Mouse (Mus musculus) heart, adult 2 months (tissue): Measurements from ENCODE around the gene Naa80. TPM values are rescaled to one million over a fixed set of nuclear protein-coding genes. Genes with fewer than 3 reads are reported as not detected.

Experiments used
- DNase-seq, 2 experiments: peaks; one replicate each; pipeline ENCODE4 v3.0.0; 2021
- H3K27ac ChIP-seq: fragments of 200-600 bp; 2 replicates; pipeline ENCODE4 v1.8.1; 2022
- H3K27me3 ChIP-seq: fragments of 200-500 bp; 2 replicates; pipeline ENCODE4 v1.6.1; 2012; ENCODE audit warnings: mild to moderate bottlenecking, low read length, inconsistent platforms, mixed read lengths; ENCODE audit not compliant: control insufficient read depth, insufficient read depth
- H3K36me3 ChIP-seq: fragments of 200-500 bp; 2 replicates; pipeline ENCODE4 v1.6.1; 2012; ENCODE audit warnings: low read length, inconsistent platforms; ENCODE audit not compliant: control insufficient read depth, insufficient read depth
- H3K4me1 ChIP-seq: fragments of 200-500 bp; 2 replicates; pipeline ENCODE4 v1.6.1; 2011; ENCODE audit warnings: low read length; ENCODE audit not compliant: control insufficient read depth, insufficient read depth
- H3K4me3 ChIP-seq: fragments of 200-600 bp; 2 replicates; pipeline ENCODE4 v1.8.1; 2022
- H3K79me2 ChIP-seq: fragments of 200-500 bp; replicated peaks from 2 replicates; pipeline ENCODE4 v1.6.1; 2012; ENCODE audit warnings: mild to moderate bottlenecking, inconsistent platforms, low read length, moderate library complexity, mixed read lengths; ENCODE audit not compliant: control insufficient read depth, insufficient read depth
- H3K9ac ChIP-seq: fragments of 200-500 bp; 2 replicates; pipeline ENCODE4 v1.6.1; 2012; ENCODE audit warnings: low read depth, mild to moderate bottlenecking, control low read depth, inconsistent platforms, low read length, mixed read lengths
- CTCF ChIP-seq: fragments of 200-600 bp; IDR thresholded peaks from 2 replicates; pipeline ENCODE4 v1.8.1; 2022; ENCODE audit warnings: antibody characterized with exemption, mild to moderate bottlenecking, moderate library complexity
- EP300 ChIP-seq: fragments of 200-500 bp; IDR thresholded peaks from 2 replicates; pipeline ENCODE4 v1.6.1; 2011; ENCODE audit warnings: low read depth, low read length, control low read depth; ENCODE audit not compliant: insufficient read depth
- POLR2A ChIP-seq: fragments of 200-500 bp; IDR thresholded peaks from 2 replicates; pipeline ENCODE4 v1.6.1; 2011; ENCODE audit warnings: mild to moderate bottlenecking, low read depth, low read length, control low read depth; ENCODE audit not compliant: insufficient read depth
- WGBS: fragments of 180-500 bp; shearing (Covaris S2); methylation state at CpG from one replicate; pipeline ENCODE4 v1.1.7; 2018; 5-methylcytosine and 5-hydroxymethylcytosine counted together
- intact Hi-C: fragments of 180-260 bp; cut with DNase I; formaldehyde crosslinking; loops from one replicate; pipeline ENCODE4 v1.15.1; 2025
- polyA plus RNA-seq: library from polyadenylated mRNA; depleted of rRNA; stranded (reverse); fragments of >200 nt; gene quantifications from 2 replicates; pipeline ENCODE4 v1.2.3, GENCODE M21; 2012
- total RNA-seq, 2 experiments: library from RNA; stranded (reverse); gene quantifications; 2 replicates each; pipeline ENCODE4 v1.2.3; 2021

Gene Naa80
- total and polyA plus RNA-seq, 3 experiments: 14.9 to 45.4 (median 17.4) TPM

DNA sequence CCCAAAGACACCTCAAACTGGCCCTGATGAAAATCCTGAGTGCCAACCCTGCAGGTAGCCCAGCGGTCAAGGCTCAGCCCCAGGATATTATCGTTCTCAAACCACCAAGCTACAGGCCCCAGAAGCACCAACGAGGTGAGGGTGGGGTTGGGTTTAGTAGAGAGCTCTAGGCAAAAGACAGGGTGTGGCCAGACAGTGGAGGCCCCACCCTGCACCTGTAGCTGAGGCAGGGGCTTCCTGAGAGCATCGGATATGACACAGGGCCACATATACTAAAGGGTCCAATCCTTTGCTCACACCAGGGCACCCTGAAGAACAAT lies 50.7 kb downstream of the Naa80 start:
- Histone ChIP-seq H3K79me2 (peaks cover 6% of the 10 kb centered on the region), H3K4me3 (peak overlapping the region; percentile 7), H3K27me3 (no peaks in the 10 kb centered on the region), H3K4me1 (peaks cover 49% of the 10 kb centered on the region), H3K36me3 (peaks cover 6% of the 10 kb centered on the region; the same call in 1 of the 2 replicates), H3K9ac (peak overlapping the region; percentile 30), H3K27ac (peak overlapping the region; percentile 97)
- 29% methylated on average over 4 of the region's 4 CpGs for WGBS
- DNase-seq: no peak
- intact Hi-C loops: no loop called here
- TF ChIP-seq EP300: no peak
- 0 out of 2 replicates have a peak, but pooled peaks have one; percentile 19 for TF ChIP-seq POLR2A

DNA sequence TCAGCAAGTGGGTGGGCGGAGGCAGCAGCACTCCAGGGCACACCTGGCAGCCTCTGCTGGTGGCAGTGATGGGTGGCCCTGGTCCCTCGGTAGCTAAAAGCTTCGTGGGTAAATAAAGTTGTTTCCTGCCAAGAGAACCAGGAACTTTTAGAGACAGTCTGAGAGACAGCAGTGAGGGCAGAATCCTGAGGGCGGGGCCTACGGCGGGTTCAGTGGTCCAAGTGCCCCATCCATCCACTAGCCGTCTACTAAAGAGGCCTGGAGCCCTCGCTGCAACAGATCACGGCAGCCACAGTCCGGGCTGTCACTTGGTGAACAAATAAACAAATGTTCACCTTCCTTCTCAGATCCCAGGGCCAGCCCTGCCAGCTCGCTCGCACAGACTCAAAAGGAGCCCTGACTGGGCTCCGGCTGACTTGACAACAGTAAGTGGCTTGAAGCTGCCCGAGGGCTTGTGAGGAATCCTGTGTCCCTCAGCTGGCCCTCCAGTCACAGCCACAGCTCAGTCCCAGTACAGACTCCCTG lies 51.3 kb downstream of the Naa80 start:
- TF ChIP-seq EP300 (no peak), CTCF (no peak), POLR2A (no peak)
- H3K9ac ChIP-seq: peak overlapping the region; percentile 31
- H3K79me2 ChIP-seq: peaks cover 7% of the 10 kb centered on the region
- WGBS: 34% methylated on average over 14 of the region's 14 CpGs
- peak overlapping the region; percentile 11; the same call in 1 of the 2 replicates for H3K4me3 ChIP-seq
- intact Hi-C loops: loop anchor here (5.0 kb wide), 1 partner anchor 63 kb away; the partner anchor contains the start of gene Hyal2
- peak overlapping the region; percentile 97 for H3K27ac ChIP-seq
- peaks cover 6% of the 10 kb centered on the region; the same call in 1 of the 2 replicates for H3K36me3 ChIP-seq
- peak in 1 of 2 experiments; percentile 56 for DNase-seq
- no peaks in the 10 kb centered on the region for H3K27me3 ChIP-seq
- H3K4me1 ChIP-seq: peaks cover 43% of the 10 kb centered on the region

DNA sequence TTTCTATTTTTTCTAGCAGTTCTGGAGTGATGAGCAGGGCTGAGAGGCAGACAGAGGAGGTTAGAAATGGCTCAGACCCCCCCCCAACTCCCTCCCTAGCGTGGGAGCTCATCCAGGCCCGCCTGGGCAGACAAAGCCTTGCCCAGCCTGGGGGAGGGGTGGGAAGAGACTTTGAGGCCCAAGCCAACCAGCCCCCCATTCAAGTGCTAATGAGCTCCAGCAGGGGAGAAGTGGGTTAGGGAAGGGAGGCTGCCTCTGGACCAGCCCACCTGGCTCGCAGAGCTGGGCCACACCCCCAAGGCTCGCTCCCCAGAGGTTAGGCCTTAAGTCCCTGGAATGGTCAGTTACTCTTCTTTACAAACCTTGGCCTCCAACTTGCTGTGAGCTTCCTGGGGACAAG lies 51.9 kb downstream of the Naa80 start:
- H3K4me3 ChIP-seq: no peak overlapping the region; the same call in 1 of the 2 replicates
- DNase-seq: peak in 1 of 2 experiments; percentile 57
- intact Hi-C loops: loop anchor here (5.0 kb wide), 1 partner anchor 63 kb away; the partner anchor contains the start of gene Hyal2

DNA sequence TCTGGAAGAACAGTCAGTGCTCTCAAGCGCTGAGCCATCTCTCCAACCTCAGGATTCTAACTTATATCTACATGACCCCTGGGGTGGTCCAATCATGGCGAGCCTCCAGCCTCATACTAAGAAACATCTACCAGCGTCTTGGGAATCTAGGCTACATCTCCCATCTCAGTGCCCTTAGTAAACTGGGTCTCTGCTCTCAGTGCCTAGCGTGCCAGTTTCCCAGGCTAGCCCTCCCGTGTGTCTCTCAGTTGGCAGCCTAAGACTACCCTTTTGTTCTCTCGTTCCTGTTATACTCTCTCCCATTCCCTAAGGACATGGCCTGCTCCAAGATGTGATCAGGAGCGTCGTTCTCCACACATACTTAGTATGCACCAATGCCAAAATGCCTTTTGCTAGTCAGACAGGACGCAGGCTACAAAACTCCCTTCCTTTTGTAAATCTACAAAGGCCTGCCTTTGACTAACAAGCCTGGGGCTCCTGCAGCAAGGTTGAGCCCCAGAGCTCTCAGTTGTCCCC lies 52.7 kb downstream of the Naa80 start:
- TF ChIP-seq POLR2A (no peak), CTCF (no peak), EP300 (no peak)
- Histone ChIP-seq H3K9ac (peak overlapping the region; percentile 22; the same call in 1 of the 2 replicates), H3K27me3 (no peaks in the 10 kb centered on the region), H3K36me3 (peaks cover 6% of the 10 kb centered on the region; the same call in 1 of the 2 replicates), H3K4me3 (no peak overlapping the region; the same call in 1 of the 2 replicates), H3K27ac (peak overlapping the region; percentile 97), H3K4me1 (peaks cover 35% of the 10 kb centered on the region), H3K79me2 (peaks cover 8% of the 10 kb centered on the region)
- intact Hi-C loops: loop anchor here (5.0 kb wide), 1 partner anchor 64 kb away; the partner anchor contains the start of gene Hyal2
- peak; percentile 2 to 23 for DNase-seq
- WGBS: 42% methylated on average over 9 of the region's 9 CpGs

More for the DNA sequence above, 51.9 kb downstream of the Naa80 start:
- no peak overlapping the region for H3K9ac ChIP-seq
- TF ChIP-seq EP300: no peak
- TF ChIP-seq CTCF: no peak
- no peak for TF ChIP-seq POLR2A
- 27% methylated on average over 4 of the region's 4 CpGs for WGBS
- peak overlapping the region; percentile 97 for H3K27ac ChIP-seq
- H3K79me2 ChIP-seq: peaks cover 8% of the 10 kb centered on the region
- peaks cover 6% of the 10 kb centered on the region; the same call in 1 of the 2 replicates for H3K36me3 ChIP-seq
- peaks cover 39% of the 10 kb centered on the region for H3K4me1 ChIP-seq
- no peaks in the 10 kb centered on the region for H3K27me3 ChIP-seq

DNA sequence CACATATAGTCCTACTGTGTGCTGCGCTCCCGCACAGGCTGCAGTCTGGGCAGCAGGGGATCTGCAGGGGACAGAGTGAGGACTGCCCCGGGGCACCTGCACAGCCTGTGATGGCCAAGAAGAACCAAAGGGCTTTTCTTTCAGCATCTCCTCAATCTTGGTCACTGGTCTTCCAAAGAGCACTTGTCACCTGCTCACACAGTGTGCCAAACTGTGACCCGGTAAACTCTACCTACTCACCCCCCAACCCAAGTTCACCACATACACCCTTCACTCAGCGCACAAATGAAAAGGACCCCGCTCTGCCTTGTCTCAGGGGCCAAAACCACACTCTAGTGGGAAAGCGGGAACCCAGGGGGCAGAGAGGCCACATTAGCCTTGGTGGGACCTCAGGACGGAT lies 53.2 kb downstream of the Naa80 start:
- peaks cover 6% of the 10 kb centered on the region; the same call in 1 of the 2 replicates for H3K36me3 ChIP-seq
- intact Hi-C loops: loop anchor here (5.0 kb wide), 1 partner anchor 65 kb away; the partner anchor contains the start of gene Hyal2
- H3K27me3 ChIP-seq: no peaks in the 10 kb centered on the region
- 57% methylated on average over 8 of the region's 8 CpGs for WGBS
- H3K27ac ChIP-seq: peak overlapping the region; percentile 97
- H3K9ac ChIP-seq: peak overlapping the region; percentile 98; the same call in 1 of the 2 replicates
- DNase-seq: peak in 1 of 2 experiments; percentile 33
- TF ChIP-seq EP300: no peak
- no peak for TF ChIP-seq CTCF
- TF ChIP-seq POLR2A: no peak
- peak overlapping the region; percentile 86; the same call in 1 of the 2 replicates for H3K4me3 ChIP-seq
- H3K4me1 ChIP-seq: peaks cover 32% of the 10 kb centered on the region
- peaks cover 6% of the 10 kb centered on the region for H3K79me2 ChIP-seq

DNA sequence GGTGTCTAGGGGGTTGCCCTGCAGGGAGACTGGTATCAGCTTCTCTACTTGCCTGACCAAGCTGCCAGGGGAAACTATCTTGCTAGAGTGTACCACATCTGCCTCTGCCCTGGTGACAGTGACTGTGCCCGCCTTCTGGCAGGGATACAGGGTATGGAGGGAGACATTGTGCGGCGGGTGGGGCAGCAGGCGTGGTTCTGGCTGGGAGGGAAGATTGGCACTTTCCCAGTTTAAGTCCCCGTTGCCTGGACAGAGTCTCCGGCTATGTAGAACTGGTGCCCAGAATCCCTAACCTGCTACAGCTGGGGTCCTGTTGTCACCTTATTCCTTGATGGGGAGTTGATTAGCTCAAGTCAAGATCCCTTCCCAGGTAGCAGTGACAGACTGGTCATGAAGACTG lies 53.8 kb downstream of the Naa80 start:
- peaks cover 29% of the 10 kb centered on the region for H3K4me1 ChIP-seq
- DNase-seq: peak; percentile 79 to 82
- intact Hi-C loops: loop anchor here (5.0 kb wide), 1 partner anchor 65 kb away; the partner anchor contains the start of gene Hyal2

More for the DNA sequence above, 53.8 kb downstream of the Naa80 start:
- TF ChIP-seq POLR2A: peak; percentile 29; the same call in 1 of the 2 replicates
- TF ChIP-seq CTCF: no peak
- peaks cover 6% of the 10 kb centered on the region; the same call in 1 of the 2 replicates for H3K36me3 ChIP-seq
- peak overlapping the region; percentile 97 for H3K27ac ChIP-seq
- H3K27me3 ChIP-seq: no peaks in the 10 kb centered on the region
- peak overlapping the region; percentile 86 for H3K4me3 ChIP-seq
- H3K79me2 ChIP-seq: peaks cover 6% of the 10 kb centered on the region
- 0% methylated on average over 6 of the region's 6 CpGs for WGBS
- peak overlapping the region; percentile 98 for H3K9ac ChIP-seq
